Mouse (Mus musculus) thymus, adult 2 months (tissue): ENCODE results near the gene Rprm.

ENCODE experiments used
- CTCF ChIP-seq: fragments of 200-500 bp; IDR thresholded peaks from 2 replicates; pipeline ENCODE4 v1.5.1; 2012; ENCODE audit warnings: mild to moderate bottlenecking, control low read depth, low read length, moderate library complexity, borderline replicate concordance; ENCODE audit not compliant: control insufficient read depth, poor library complexity, insufficient read depth; ENCODE audit errors: extremely low read depth
- POLR2A ChIP-seq: fragments of 200-500 bp; IDR thresholded peaks from 2 replicates; pipeline ENCODE4 v1.6.1; 2012; ENCODE audit warnings: mild to moderate bottlenecking, low read length, control low read depth, moderate library complexity; ENCODE audit not compliant: control insufficient read depth, poor library complexity, insufficient read depth; ENCODE audit errors: extremely low read depth

GRCm38 (mm10) chr2:54099939-54100338 lies 14.6 kb upstream of the Rprm start:
- TF ChIP-seq POLR2A = no peak
- TF ChIP-seq CTCF = no peak
